Mouse (Mus musculus) heart, adult 18-20 months (tissue): ENCODE measurements around the gene Atf4. TPM values are rescaled to one million over a fixed set of nuclear protein-coding genes. Genes with fewer than 3 reads are reported as not detected.

ENCODE experiments used
- DNase-seq, 2 experiments: peaks; one replicate each; pipeline ENCODE4 v3.0.0; 2021 to 2022; ENCODE audit warnings: mixed read lengths in 1 of 2
- long read RNA-seq, 2 experiments: library from polyadenylated mRNA; stranded (forward); transcript quantifications; one replicate each; pipeline ENCODE4 v2.0.0; 2021
- total RNA-seq, 2 experiments: library from RNA; stranded (reverse); gene quantifications; 2 replicates each; pipeline ENCODE4 v1.2.3; 2021

The Atf4 gene
- 10 to 100 TPM; 89.9 to 95.5 TPM for total RNA-seq
- long read RNA-seq, experiment 1, transcript Atf4-201 (3 exons, 1,725 nt) = major isoform, 25 of 37 reads
- long read RNA-seq, experiment 1, transcript Atf4-203 (1 exons, 2,019 nt) = minor isoform, 9 of 37 reads
- long read RNA-seq, experiment 1, partial matches to known transcripts = 2 of 37 reads
- long read RNA-seq, experiment 1, other reads (novel, unspliced or antisense) = 1 of 37 reads
- long read RNA-seq, experiment 2, transcript Atf4-203 (1 exons, 2,019 nt) = minor isoform, 9 of 32 reads
- long read RNA-seq, experiment 2, transcript Atf4-201 (3 exons, 1,725 nt) = major isoform, 21 of 32 reads
- long read RNA-seq, experiment 2, partial matches to known transcripts = 2 of 32 reads
- long read RNA-seq, experiment 2, other reads (novel, unspliced or antisense) = 0 of 32 reads

GRCm38 (mm10) chr15:80254847-80255645 is at the start of gene Atf4:
TSS of gene Atf4 (plus strand) at chr15:80255184.
- DNase-seq = peak; percentile 98 to 99

GRCm38 (mm10) chr15:80206057-80206565 is 48.9 kb upstream of the Atf4 start:
- DNase-seq = no peak

GRCm38 (mm10) chr15:80208446-80208845 is 46.5 kb upstream of the Atf4 start:
- DNase-seq = no peak

- no peak for DNase-seq
These were observed 41.3 kb upstream of the Atf4 start for GRCm38 (mm10) chr15:80213688-80214087.

- DNase-seq = peak in 1 of 2 experiments; percentile 47
These were observed 39.1 kb upstream of the Atf4 start for GRCm38 (mm10) chr15:80215716-80216479.

- DNase-seq = no peak
These were observed 38.5 kb upstream of the Atf4 start for GRCm38 (mm10) chr15:80216480-80216820.

GRCm38 (mm10) chr15:80217476-80217875 is 37.5 kb upstream of the Atf4 start:
- no peak for DNase-seq

- DNase-seq = peak in 1 of 2 experiments; percentile 9
These were observed 35.8 kb upstream of the Atf4 start for GRCm38 (mm10) chr15:80219211-80219610.

- no peak for DNase-seq
These were observed 35.0 kb upstream of the Atf4 start for GRCm38 (mm10) chr15:80219705-80220657.

- DNase-seq = no peak
These were observed 34.0 kb upstream of the Atf4 start for GRCm38 (mm10) chr15:80221031-80221430.

- no peak for DNase-seq
These were observed 31.2 kb upstream of the Atf4 start for GRCm38 (mm10) chr15:80223751-80224150.

GRCm38 (mm10) chr15:80225208-80225607 is 29.8 kb upstream of the Atf4 start:
- peak; percentile 48 to 84 for DNase-seq

- DNase-seq = peak; percentile 33 to 73
These were observed 29.2 kb upstream of the Atf4 start for GRCm38 (mm10) chr15:80225796-80226195.

- DNase-seq = no peak
These were observed 26.7 kb upstream of the Atf4 start for GRCm38 (mm10) chr15:80228071-80228800.

GRCm38 (mm10) chr15:80232331-80232730 is 22.7 kb upstream of the Atf4 start:
- no peak for DNase-seq

GRCm38 (mm10) chr15:80233053-80233452 is 21.9 kb upstream of the Atf4 start:
- DNase-seq = no peak

GRCm38 (mm10) chr15:80233733-80234509 is 21.1 kb upstream of the Atf4 start, which contains the start of gene Mief1:
TSS of gene Mief1 (plus strand) at chr15:80234018.
- DNase-seq = peak; percentile 98 to 99

- DNase-seq = no peak
These were observed 19.4 kb upstream of the Atf4 start, which contains the start of gene AC140267.1 for GRCm38 (mm10) chr15:80235535-80235934. TSS of gene AC140267.1 (plus strand) at chr15:80235835.

GRCm38 (mm10) chr15:80248135-80248534 is 6.8 kb upstream of the Atf4 start:
- DNase-seq = no peak
